Mouse (Mus musculus) embryonic facial prominence, embryonic 11.5 days (tissue): ENCODE results near the gene Phc3. TPM values are rescaled to one million over a fixed set of nuclear protein-coding genes. Genes with fewer than 3 reads are reported as not detected.

Experiments used
- ATAC-seq: fragments of 200-750 bp; cut with Nextera tagmentation; replicated peaks from 2 replicates; pipeline ENCODE4 v1.8.0; 2017; ENCODE audit warnings: low read depth; ENCODE audit not compliant: insufficient number of reproducible peaks, low FRiP score, low TSS enrichment
- DNase-seq: peaks from one replicate; pipeline ENCODE4 v3.0.0-alpha.2; 2015; ENCODE audit warnings: low spot score
- H3K27ac ChIP-seq: fragments of 300-500 bp; sonication (generic); replicated peaks from 2 replicates; pipeline ENCODE4 v1.5.1; 2014; ENCODE audit warnings: mild to moderate bottlenecking, low read depth, low read length, control low read depth
- H3K27me3 ChIP-seq: fragments of 300-500 bp; sonication (generic); 2 replicates; pipeline ENCODE4 v1.6.1; 2014; ENCODE audit warnings: mild to moderate bottlenecking, low read length, moderate library complexity, mixed read lengths; ENCODE audit not compliant: control insufficient read depth, insufficient read depth
- H3K36me3 ChIP-seq: fragments of 300-500 bp; sonication (generic); replicated peaks from 2 replicates; pipeline ENCODE4 v1.6.1; 2014; ENCODE audit warnings: low read depth, mild to moderate bottlenecking, low read length, moderate library complexity, mixed read lengths; ENCODE audit not compliant: control insufficient read depth, insufficient read depth
- H3K4me1 ChIP-seq: fragments of 300-500 bp; sonication (generic); 2 replicates; pipeline ENCODE4 v1.6.1; 2014; ENCODE audit warnings: low read length, mixed read lengths; ENCODE audit not compliant: control insufficient read depth, insufficient read depth
- H3K4me2 ChIP-seq: fragments of 300-500 bp; sonication (generic); 2 replicates; pipeline ENCODE4 v1.6.1; 2014; ENCODE audit warnings: low read depth, mild to moderate bottlenecking, control low read depth, low read length, moderate library complexity
- H3K4me3 ChIP-seq: fragments of 300-500 bp; sonication (generic); 2 replicates; pipeline ENCODE4 v1.5.1; 2014; ENCODE audit warnings: low read depth, low read length, control low read depth
- H3K9ac ChIP-seq: fragments of 300-500 bp; sonication (generic); replicated peaks from 2 replicates; pipeline ENCODE4 v1.6.1; 2014; ENCODE audit warnings: mild to moderate bottlenecking, control low read depth, low read length
- H3K9me3 ChIP-seq: fragments of 300-500 bp; sonication (generic); replicated peaks from 2 replicates; pipeline ENCODE4 v1.6.1; 2016; ENCODE audit warnings: mild to moderate bottlenecking, low read length, inconsistent platforms, mixed read lengths; ENCODE audit not compliant: control insufficient read depth
- WGBS: fragments of 180-500 bp; shearing (Covaris S2); extraction: QIAGEN DNeasy Blood & Tissue Kit; methylation state at CpG from one replicate; pipeline ENCODE4 v1.1.7; 2014; 5-methylcytosine and 5-hydroxymethylcytosine counted together
- polyA plus RNA-seq: library from polyadenylated mRNA; unstranded; fragments of >200 nt; fragmentation: Nextera tagmentation; extraction: Ambion mirVana; gene quantifications from 2 replicates; pipeline ENCODE4 v1.2.1, GENCODE M21; 2014

Gene Phc3
- polyA plus RNA-seq, 1 experiment from 2014 or later, result 4.4 TPM

DNA sequence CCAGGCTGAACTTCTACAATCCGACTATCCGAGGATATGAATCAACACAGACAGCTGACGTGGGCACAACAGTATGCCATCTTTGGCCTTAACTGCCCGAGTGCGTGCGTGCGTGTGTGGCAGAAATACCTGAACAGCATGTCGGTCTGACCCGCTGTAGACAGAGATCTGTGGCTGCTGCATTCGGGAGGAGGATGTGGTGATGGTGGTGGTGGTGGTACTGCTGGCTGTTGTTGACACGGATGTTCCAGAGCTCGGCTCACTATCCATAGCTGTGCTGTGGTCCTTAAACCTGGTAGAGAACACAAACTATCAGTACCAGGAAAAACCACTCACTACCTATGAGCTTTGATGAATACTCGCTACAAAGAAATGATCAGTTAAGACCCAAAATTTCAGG, 3.6 kb downstream of the Phc3 start:
- 94% methylated on average over 13 of the region's 13 CpGs for WGBS
- no peak for DNase-seq

DNA sequence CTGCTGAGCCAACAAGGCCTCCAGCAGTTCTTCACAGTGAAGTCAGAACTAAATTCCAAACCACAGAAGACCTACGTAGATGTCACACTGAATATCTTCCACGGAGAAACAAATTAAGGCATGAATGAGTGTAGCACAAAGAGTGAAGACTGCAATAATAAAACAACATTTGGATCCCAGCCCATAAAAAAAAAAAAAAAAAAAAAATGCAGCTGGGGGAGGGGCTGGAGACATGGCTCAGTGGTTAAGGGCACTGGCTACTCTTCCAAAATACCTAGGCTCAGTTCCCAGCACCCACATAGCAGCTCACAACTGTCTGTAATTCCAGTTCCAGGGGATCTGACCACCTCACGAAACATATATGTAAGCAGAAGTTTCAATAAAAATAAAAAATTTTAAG, 5.0 kb downstream of the Phc3 start:
- Histone ChIP-seq H3K4me1 (no peaks in the 10 kb centered on the region), H3K9me3 (no peaks in the 10 kb centered on the region; the same call in 1 of the 2 replicates), H3K4me2 (no peak overlapping the region), H3K27me3 (no peaks in the 10 kb centered on the region), H3K4me3 (no peak overlapping the region), H3K27ac (no peak overlapping the region), H3K36me3 (peaks cover 10% of the 10 kb centered on the region), H3K9ac (no peak overlapping the region)
- ATAC-seq (no peak), DNase-seq (no peak)
- WGBS, result 91% methylated on average over 3 of the region's 3 CpGs

More for the DNA sequence above, 3.6 kb downstream of the Phc3 start:
- Histone ChIP-seq H3K9me3 (no peaks in the 10 kb centered on the region; the same call in 1 of the 2 replicates), H3K4me3 (no peak overlapping the region), H3K9ac (no peak overlapping the region), H3K36me3 (peaks cover 10% of the 10 kb centered on the region), H3K4me2 (no peak overlapping the region), H3K27me3 (no peaks in the 10 kb centered on the region), H3K4me1 (no peaks in the 10 kb centered on the region), H3K27ac (no peak overlapping the region)
- no peak for ATAC-seq

DNA sequence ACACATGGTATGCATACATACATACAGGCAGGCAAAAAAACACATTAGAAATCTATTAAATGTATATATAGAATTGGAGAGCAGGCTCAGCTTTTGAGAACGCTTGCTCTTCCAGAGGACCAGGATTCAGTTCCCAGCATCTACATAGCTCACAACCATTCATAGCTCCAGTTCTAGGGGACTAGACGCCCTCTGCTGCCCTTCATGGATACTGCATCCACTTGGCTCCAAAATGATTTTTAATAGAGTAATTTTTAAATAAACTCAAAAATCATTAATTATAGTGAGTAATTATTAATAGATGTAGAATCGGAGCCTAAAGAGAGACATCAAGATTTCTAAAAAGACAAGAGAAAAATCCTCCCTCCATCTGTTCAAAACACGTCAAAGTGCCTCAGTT, 6.1 kb downstream of the Phc3 start:
- Histone ChIP-seq H3K4me1 (no peaks in the 10 kb centered on the region), H3K27ac (no peak overlapping the region), H3K4me2 (no peak overlapping the region), H3K4me3 (no peak overlapping the region), H3K9me3 (no peaks in the 10 kb centered on the region; the same call in 1 of the 2 replicates), H3K9ac (no peak overlapping the region), H3K27me3 (no peaks in the 10 kb centered on the region), H3K36me3 (peaks cover 10% of the 10 kb centered on the region)
- DNase-seq (no peak), ATAC-seq (no peak)
- 91% methylated on average over 4 of the region's 4 CpGs for WGBS

DNA sequence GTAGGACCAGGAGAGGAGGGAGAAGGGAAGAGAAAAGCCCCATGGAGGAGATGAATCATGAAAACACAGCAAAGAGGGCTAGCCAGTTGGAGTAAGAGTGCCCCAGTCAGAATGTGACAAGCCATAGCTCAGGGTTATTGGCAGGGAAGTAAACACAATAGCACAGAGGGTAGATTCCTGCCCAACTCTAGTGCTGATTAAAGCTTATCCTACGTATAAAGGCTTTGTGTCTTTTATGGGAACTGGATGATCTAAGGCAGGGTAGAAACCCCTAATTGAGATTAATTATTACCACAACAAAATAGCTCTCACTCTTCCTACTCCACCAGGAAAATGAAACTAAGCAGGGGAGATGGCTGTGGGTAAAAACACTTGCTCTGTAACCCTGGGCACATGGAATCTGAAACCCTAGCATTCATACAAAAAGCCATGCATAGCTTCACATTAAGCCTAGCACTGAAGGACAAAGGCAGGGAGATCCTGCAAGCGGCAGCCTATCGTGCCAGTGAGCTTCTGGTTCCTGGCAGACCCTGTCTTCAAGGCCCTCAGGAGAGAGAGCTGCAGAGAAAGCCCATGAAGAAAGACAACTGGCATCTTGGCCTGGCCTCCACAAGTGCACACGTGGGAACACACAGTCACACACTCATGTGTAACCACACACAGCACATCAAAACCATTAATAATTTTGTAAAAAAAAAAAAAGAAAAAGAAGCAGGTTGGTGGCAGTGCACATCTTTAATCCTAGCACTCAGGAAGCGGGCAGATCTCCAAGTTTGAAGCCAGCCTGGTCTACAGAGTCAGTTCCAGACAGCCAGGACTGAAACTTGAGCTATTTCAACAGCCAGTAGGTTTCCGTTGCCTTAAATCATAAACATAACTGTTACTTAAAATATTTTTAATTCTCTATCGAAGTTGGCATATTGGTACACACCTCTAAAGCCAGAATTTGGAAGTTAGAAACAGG, 9.1 kb downstream of the Phc3 start:
- H3K27ac ChIP-seq, result no peak overlapping the region
- ATAC-seq, result no peak
- no peaks in the 10 kb centered on the region for H3K4me1 ChIP-seq
- H3K9me3 ChIP-seq, result no peaks in the 10 kb centered on the region; the same call in 1 of the 2 replicates
- no peaks in the 10 kb centered on the region for H3K27me3 ChIP-seq
- peaks cover 10% of the 10 kb centered on the region for H3K36me3 ChIP-seq
- H3K4me2 ChIP-seq, result no peak overlapping the region
- no peak overlapping the region for H3K9ac ChIP-seq
- H3K4me3 ChIP-seq, result no peak overlapping the region
- no peak for DNase-seq
- WGBS, result 72% methylated on average over 7 of the region's 7 CpGs

DNA sequence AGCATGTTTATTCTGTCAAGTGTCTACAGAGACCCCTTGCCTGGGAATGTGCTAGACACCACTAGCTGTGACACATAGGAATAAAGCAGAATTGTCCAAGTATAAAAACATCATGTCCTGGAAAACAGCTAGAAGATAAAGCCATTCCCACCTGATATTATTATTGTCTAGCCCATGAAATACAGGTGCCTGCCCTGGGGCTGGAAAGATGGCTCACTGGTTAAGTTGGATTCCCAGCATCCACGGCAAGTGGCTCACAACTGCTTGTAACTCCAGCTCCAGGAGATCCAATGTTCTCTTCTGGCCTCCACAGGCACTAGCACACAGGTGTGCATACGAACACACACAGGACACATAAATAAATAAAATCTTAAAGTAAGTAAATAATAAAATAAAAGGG, 10.5 kb downstream of the Phc3 start:
- H3K4me1 ChIP-seq, result no peaks in the 10 kb centered on the region
- H3K9me3 ChIP-seq, result no peaks in the 10 kb centered on the region; the same call in 1 of the 2 replicates
- no peak overlapping the region for H3K4me3 ChIP-seq
- no peak overlapping the region for H3K9ac ChIP-seq
- no peaks in the 10 kb centered on the region for H3K27me3 ChIP-seq
- 81% methylated on average over 2 of the region's 2 CpGs for WGBS
- H3K27ac ChIP-seq, result no peak overlapping the region
- ATAC-seq (no peak), DNase-seq (no peak)
- no peak overlapping the region for H3K4me2 ChIP-seq
- H3K36me3 ChIP-seq, result peaks cover 10% of the 10 kb centered on the region

DNA sequence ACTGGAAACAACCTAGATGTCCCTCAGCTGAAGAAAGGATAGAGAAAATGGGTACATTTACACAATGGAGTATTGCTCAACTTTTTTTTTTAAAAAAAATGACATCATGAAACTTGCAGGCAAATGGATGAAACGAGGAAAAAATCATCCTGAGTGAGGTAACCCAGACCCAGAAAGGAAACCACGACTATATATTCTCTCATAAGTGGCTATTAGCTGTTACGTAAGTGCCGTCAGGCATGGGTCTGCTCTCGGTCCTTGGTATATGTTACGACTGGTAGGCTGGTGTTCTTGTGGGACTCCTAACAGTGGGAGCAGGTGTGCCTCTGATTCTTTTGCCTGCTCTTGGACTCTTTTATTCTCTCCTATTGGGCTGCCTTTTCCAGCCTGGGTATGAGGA, 12.9 kb downstream of the Phc3 start:
- Histone ChIP-seq H3K4me1 (no peaks in the 10 kb centered on the region), H3K4me2 (no peak overlapping the region), H3K36me3 (no peaks in the 10 kb centered on the region; the same call in 1 of the 2 replicates), H3K27me3 (no peaks in the 10 kb centered on the region), H3K9me3 (no peaks in the 10 kb centered on the region), H3K9ac (no peak overlapping the region), H3K27ac (no peak overlapping the region), H3K4me3 (no peak overlapping the region)
- WGBS, result 96% methylated on average over 6 of the region's 6 CpGs
- ATAC-seq (no peak), DNase-seq (no peak)

DNA sequence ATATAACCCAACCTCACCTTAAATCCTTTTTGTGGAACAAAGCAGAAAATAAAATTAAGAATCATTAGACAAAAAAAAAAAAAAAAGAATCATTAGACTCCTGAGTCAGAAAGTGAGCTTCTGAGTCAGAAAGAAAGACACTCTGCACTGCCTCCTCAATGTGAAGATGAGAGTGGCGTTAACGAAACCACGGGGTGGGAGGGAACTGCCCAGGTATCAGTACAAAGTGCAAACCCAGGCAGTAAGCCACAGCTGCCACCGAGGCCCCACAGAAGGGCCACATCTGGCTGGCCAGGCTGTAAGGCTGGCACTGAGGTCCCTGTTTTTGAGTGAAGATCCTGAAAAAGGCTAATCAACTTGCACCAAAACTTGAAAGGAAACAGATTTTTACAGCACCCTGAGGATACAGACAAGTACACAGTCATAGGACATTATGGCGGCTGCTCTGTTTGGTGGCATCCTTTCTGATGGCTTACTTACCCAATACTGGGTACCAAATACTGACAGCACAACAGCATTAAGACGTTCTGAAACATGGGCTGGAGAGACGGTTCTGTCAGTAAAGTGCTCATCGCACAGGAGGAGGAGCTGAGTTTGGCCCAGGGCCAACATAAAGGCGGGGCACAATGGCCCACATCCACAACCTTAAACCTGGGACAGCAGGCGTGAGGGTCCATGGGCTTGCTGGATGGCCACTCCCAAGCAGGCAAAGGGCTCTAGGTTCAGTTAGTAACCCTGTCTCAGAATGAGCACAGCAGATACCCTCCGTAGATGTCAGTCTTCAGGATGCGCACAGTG, 16.7 kb downstream of the Phc3 start:
- H3K4me2 ChIP-seq, result no peak overlapping the region
- H3K9ac ChIP-seq, result no peak overlapping the region
- H3K36me3 ChIP-seq, result no peaks in the 10 kb centered on the region; the same call in 1 of the 2 replicates
- DNase-seq, result no peak
- 89% methylated on average over 12 of the region's 12 CpGs for WGBS
- H3K9me3 ChIP-seq, result no peaks in the 10 kb centered on the region
- H3K27ac ChIP-seq, result no peak overlapping the region
- H3K4me3 ChIP-seq, result no peak overlapping the region
- no peaks in the 10 kb centered on the region for H3K4me1 ChIP-seq
- no peak for ATAC-seq
- no peaks in the 10 kb centered on the region for H3K27me3 ChIP-seq
